Mouse (Mus musculus): ENCODE results near the gene Kcnj10. TPM values are rescaled to one million over a fixed set of nuclear protein-coding genes. Genes with fewer than 3 reads are reported as not detected.
A peak's percentile ranks its signal among the peaks of the same experiment; 100 is the strongest.

The Kcnj10 gene
- polyA plus RNA-seq, 1 experiment from 2014 or later: 0.93 TPM

DNA sequence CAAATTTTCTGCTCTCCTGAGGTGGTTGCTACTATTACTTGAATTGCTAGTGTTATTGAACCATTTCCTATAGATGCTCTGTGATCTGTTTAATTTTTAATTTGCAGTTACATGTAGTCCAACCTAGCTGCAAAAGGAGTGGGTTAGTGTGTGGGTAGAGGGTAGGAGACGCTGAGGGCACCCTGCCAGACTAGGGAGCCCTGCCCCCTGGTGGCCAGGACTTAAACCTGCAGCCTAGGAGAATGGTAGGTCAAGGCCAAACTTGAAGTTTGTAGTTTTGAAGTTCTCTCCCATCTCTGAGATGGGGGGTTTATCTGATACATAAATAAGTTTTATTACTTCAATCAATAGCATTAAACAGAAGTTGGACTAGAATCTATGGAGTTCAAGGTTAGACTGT, 16.5 kb downstream of the Kcnj10 start:
- Histone ChIP-seq H3K4me1 (peaks cover 40% of the 10 kb centered on the region), H3K9me3 (no peaks in the 10 kb centered on the region), H3K9ac (no peak overlapping the region), H3K27ac (no peak overlapping the region), H3K4me2 (no peak overlapping the region), H3K27me3 (no peaks in the 10 kb centered on the region; the same call in 1 of the 2 replicates), H3K36me3 (replicated peaks) (no peaks in the 10 kb centered on the region), H3K4me3 (replicated peaks) (no peak overlapping the region)
- ATAC-seq (ENCODE audit: low FRiP score): peak; percentile 63; the same call in 1 of the 2 replicates
- 6% methylated on average over 1 of the region's 1 CpGs for WGBS

DNA sequence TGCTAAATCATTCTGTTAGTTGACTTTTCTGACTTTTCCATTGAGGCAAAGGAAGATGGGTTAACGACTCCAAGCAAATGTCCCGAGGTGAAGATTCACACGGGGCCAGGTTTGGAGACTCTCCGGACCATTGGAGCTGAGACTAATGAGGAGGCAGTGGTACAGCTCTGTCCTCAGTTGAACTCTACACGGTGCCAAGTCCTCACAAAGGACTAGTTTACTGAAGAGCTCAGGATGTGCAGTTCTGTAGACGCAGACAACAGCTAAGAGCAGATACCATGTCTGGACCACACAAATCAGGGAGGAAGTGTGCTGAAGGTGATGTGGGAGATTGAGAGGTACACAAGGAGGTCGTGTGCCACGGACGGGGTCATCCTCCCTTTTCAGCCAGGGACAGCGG, 17.3 kb downstream of the Kcnj10 start:
- peaks cover 40% of the 10 kb centered on the region for H3K4me1 ChIP-seq
- no peak overlapping the region for H3K4me2 ChIP-seq
- H3K4me3 ChIP-seq (replicated peaks): no peak overlapping the region
- 75% methylated on average over 10 of the region's 10 CpGs for WGBS
- no peaks in the 10 kb centered on the region for H3K9me3 ChIP-seq
- H3K27me3 ChIP-seq: no peaks in the 10 kb centered on the region; the same call in 1 of the 2 replicates
- no peaks in the 10 kb centered on the region for H3K36me3 ChIP-seq (replicated peaks)
- no peak for ATAC-seq (ENCODE audit: low FRiP score)
- no peak overlapping the region for H3K27ac ChIP-seq
- no peak overlapping the region for H3K9ac ChIP-seq

- Histone ChIP-seq H3K4me2 (no peak overlapping the region), H3K9ac (no peak overlapping the region), H3K27me3 (peaks cover 5% of the 10 kb centered on the region; the same call in 1 of the 2 replicates), H3K36me3 (replicated peaks) (0 out of 2 replicates have a peak, but pooled peaks cover 3% of the 10 kb centered on the region), H3K27ac (no peak overlapping the region), H3K4me1 (0 out of 2 replicates have a peak, but pooled peaks cover 3% of the 10 kb centered on the region), H3K4me3 (replicated peaks) (no peak overlapping the region), H3K9me3 (no peaks in the 10 kb centered on the region)
- 7% methylated on average over 6 of the region's 6 CpGs for WGBS
- ATAC-seq (ENCODE audit: low FRiP score): peak; percentile 47; the same call in 1 of the 2 replicates
Observed at GRCm38 (mm10) chr1:172364684-172365083, 23.7 kb downstream of the Kcnj10 start.

DNA sequence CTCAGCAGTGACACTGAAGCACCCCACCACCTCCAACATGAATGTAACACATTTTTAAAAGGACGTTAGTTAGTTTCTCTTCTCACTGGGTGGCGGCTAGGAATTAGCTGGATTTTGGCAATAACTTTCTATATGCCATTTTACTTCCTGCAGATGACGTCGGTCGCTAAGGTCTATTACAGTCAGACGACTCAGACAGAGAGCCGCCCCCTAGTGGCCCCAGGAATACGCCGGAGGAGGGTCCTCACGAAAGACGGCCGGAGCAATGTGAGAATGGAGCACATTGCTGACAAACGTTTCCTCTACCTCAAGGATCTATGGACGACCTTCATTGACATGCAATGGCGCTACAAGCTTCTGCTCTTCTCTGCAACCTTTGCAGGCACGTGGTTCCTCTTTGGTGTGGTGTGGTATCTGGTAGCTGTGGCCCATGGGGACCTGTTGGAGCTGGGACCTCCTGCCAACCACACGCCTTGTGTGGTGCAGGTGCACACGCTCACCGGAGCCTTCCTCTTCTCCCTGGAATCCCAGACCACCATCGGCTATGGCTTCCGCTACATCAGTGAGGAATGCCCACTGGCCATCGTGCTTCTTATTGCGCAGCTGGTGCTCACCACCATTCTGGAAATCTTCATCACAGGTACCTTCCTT, 27.9 kb downstream of the Kcnj10 start:
- Histone ChIP-seq H3K27ac (no peak overlapping the region), H3K4me1 (0 out of 2 replicates have a peak, but pooled peaks cover 3% of the 10 kb centered on the region), H3K9me3 (no peaks in the 10 kb centered on the region), H3K9ac (no peak overlapping the region), H3K27me3 (peaks cover 8% of the 10 kb centered on the region), H3K4me3 (replicated peaks) (no peak overlapping the region), H3K4me2 (no peak overlapping the region), H3K36me3 (replicated peaks) (0 out of 2 replicates have a peak, but pooled peaks cover 3% of the 10 kb centered on the region)
- WGBS: 32% methylated on average over 23 of the region's 23 CpGs
- ATAC-seq (ENCODE audit: low FRiP score): no peak

GRCm38 (mm10) chr1:172376198-172376667, 35.2 kb downstream of the Kcnj10 start, which contains the start of gene Pigm:
Gene Pigm, plus strand, starts transcription at chr1:172376546.
- H3K4me3 ChIP-seq (replicated peaks): peak within 1 kb of the TSS; percentile 95
- H3K4me1 ChIP-seq: peaks cover 27% of the 10 kb centered on the region
- H3K27ac ChIP-seq: peak within 1 kb of the TSS; percentile 81
- H3K9ac ChIP-seq: peak within 1 kb of the TSS; percentile 85
- H3K27me3 ChIP-seq: peaks cover 4% of the 10 kb centered on the region; the same call in 1 of the 2 replicates
- peak; percentile 99 for ATAC-seq (ENCODE audit: low FRiP score)
- H3K4me2 ChIP-seq: peak within 1 kb of the TSS; percentile 99
- H3K9me3 ChIP-seq: no peaks in the 10 kb centered on the region
- under 1% methylated on average over 39 of the region's 39 CpGs for WGBS
- H3K36me3 ChIP-seq (replicated peaks): peaks cover 10% of the 10 kb centered on the region

DNA sequence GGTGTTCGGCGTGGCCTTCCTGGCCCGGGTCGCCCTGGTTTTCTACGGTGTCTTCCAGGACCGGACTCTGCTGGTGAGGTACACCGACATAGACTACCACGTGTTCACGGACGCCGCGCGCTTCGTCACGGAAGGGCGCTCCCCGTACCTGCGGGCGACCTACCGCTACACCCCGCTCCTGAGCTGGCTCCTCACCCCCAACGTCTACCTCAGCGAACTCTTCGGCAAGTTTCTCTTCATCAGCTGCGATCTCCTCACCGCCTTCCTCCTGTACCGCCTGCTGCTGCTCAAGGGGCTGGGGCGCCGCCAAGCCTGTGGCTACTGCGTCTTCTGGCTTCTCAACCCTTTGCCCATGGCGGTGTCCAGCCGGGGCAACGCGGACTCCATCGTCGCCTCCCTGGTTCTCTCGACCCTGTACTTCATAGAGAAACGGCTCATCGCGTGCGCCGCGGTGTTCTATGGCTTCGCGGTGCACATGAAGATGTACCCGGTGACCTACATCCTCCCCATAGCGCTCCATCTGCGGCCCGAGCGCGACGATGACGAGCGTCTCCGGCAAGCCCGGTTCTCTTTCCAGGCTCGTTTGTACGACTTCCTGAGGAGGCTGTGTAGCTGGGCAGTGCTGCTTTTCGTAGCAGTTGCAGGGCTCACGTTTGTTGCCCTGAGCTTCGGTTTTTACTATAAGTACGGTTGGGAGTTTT, 35.9 kb downstream of the Kcnj10 start:
- ATAC-seq (ENCODE audit: low FRiP score): no peak; the same call in 1 of the 2 replicates
- peaks cover 17% of the 10 kb centered on the region for H3K36me3 ChIP-seq (replicated peaks)
- H3K27me3 ChIP-seq: peaks cover 4% of the 10 kb centered on the region; the same call in 1 of the 2 replicates
- WGBS: 3% methylated on average over 62 of the region's 62 CpGs
- H3K4me2 ChIP-seq: peak overlapping the region; percentile 99
- H3K9ac ChIP-seq: peak overlapping the region; percentile 85
- peak overlapping the region; percentile 81 for H3K27ac ChIP-seq
- H3K4me3 ChIP-seq (replicated peaks): peak overlapping the region; percentile 95
- peaks cover 27% of the 10 kb centered on the region for H3K4me1 ChIP-seq
- no peaks in the 10 kb centered on the region for H3K9me3 ChIP-seq

- H3K27me3 ChIP-seq: no peaks in the 10 kb centered on the region
- 90% methylated on average over 10 of the region's 10 CpGs for WGBS
- no peak for ATAC-seq (ENCODE audit: low FRiP score)
- H3K9me3 ChIP-seq: no peaks in the 10 kb centered on the region
- no peak overlapping the region for H3K4me3 ChIP-seq (replicated peaks)
- H3K4me2 ChIP-seq: no peak overlapping the region
- no peak overlapping the region for H3K27ac ChIP-seq
- H3K36me3 ChIP-seq (replicated peaks): peaks cover 27% of the 10 kb centered on the region
- peaks cover 27% of the 10 kb centered on the region for H3K4me1 ChIP-seq
- H3K9ac ChIP-seq: peak overlapping the region; percentile 17; the same call in 1 of the 2 replicates
Observed at GRCm38 (mm10) chr1:172380066-172380465, 39.1 kb downstream of the Kcnj10 start.

DNA sequence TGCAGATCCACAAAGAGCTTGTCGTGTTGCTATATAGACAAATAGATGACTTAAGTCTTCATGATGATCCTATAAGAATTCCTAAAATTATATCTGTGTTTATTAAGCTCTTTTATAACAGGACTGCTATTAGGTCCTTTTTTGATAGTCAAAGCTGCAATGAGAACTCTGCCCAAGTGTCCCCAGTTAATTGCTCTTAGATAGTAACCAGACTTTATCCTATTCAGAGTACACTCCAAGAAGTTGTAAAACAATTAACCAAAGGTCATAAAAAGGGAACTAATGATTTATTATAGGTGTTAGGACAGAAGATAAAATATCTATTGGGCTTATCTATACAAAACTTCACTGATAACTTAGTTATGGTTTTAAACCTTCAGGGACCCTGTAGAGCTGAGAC, 41.1 kb downstream of the Kcnj10 start:
- Histone ChIP-seq H3K9me3 (no peaks in the 10 kb centered on the region), H3K36me3 (replicated peaks) (peaks cover 27% of the 10 kb centered on the region), H3K27ac (no peak overlapping the region), H3K27me3 (no peaks in the 10 kb centered on the region), H3K4me1 (peaks cover 24% of the 10 kb centered on the region), H3K4me3 (replicated peaks) (no peak overlapping the region), H3K9ac (no peak overlapping the region), H3K4me2 (no peak overlapping the region)
- ATAC-seq (ENCODE audit: low FRiP score): no peak
- WGBS: 98% methylated on average over 1 of the region's 1 CpGs

DNA sequence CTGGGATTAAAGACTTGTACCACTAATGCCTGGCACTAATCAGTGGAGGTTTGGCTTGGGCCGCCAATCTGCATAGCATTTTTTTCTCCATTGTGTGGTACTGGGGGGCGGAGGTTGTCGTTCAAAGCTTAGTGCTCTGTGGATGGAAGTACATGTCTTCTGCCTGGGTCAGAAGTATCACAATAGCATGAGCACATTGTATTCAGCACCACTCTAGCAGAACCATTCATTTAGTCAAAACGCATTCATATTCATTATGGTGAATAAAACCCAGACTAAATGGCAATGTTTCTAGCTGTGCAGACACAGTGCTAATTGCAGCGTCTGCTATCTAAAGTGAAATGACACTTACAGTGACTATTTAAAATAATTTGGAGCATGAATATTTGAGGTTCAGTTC, 46.2 kb downstream of the Kcnj10 start:
- peak; percentile 52; the same call in 1 of the 2 replicates for ATAC-seq (ENCODE audit: low FRiP score)
- peaks cover 11% of the 10 kb centered on the region for H3K4me1 ChIP-seq
- no peak overlapping the region for H3K4me2 ChIP-seq
- H3K36me3 ChIP-seq (replicated peaks): peaks cover 7% of the 10 kb centered on the region
- H3K27me3 ChIP-seq: no peaks in the 10 kb centered on the region
- H3K4me3 ChIP-seq (replicated peaks): no peak overlapping the region
- H3K27ac ChIP-seq: no peak overlapping the region
- no peaks in the 10 kb centered on the region for H3K9me3 ChIP-seq
- H3K9ac ChIP-seq: no peak overlapping the region
- 54% methylated on average over 5 of the region's 5 CpGs for WGBS

GRCm38 (mm10) chr1:172390769-172391168, 49.8 kb downstream of the Kcnj10 start:
- Histone ChIP-seq H3K4me1 (peaks cover 18% of the 10 kb centered on the region), H3K9ac (no peak overlapping the region), H3K27ac (no peak overlapping the region), H3K4me2 (no peak overlapping the region), H3K27me3 (0 out of 2 replicates have a peak, but pooled peaks cover 4% of the 10 kb centered on the region), H3K4me3 (replicated peaks) (no peak overlapping the region), H3K36me3 (replicated peaks) (no peaks in the 10 kb centered on the region), H3K9me3 (no peaks in the 10 kb centered on the region)
- 87% methylated on average over 1 of the region's 1 CpGs for WGBS
- no peak for ATAC-seq (ENCODE audit: low FRiP score)

- 25% methylated on average over 20 of the region's 20 CpGs for WGBS
- peaks cover 18% of the 10 kb centered on the region for H3K4me1 ChIP-seq
- H3K27ac ChIP-seq: peak overlapping the region; percentile 66
- no peak overlapping the region for H3K9ac ChIP-seq
- H3K9me3 ChIP-seq: no peaks in the 10 kb centered on the region
- ATAC-seq (ENCODE audit: low FRiP score): peak; percentile 79
- no peaks in the 10 kb centered on the region for H3K36me3 ChIP-seq (replicated peaks)
- 0 out of 2 replicates have a peak overlapping the region, but pooled peaks have one; percentile 8 for H3K4me3 ChIP-seq (replicated peaks)
- H3K4me2 ChIP-seq: peak overlapping the region; percentile 36
- H3K27me3 ChIP-seq: 0 out of 2 replicates have a peak, but pooled peaks cover 4% of the 10 kb centered on the region
Observed at GRCm38 (mm10) chr1:172391807-172392581, 51.0 kb downstream of the Kcnj10 start.
